Mouse (Mus musculus): ENCODE data around the gene Vwa8. TPM values are rescaled to one million over a fixed set of nuclear protein-coding genes. Genes with fewer than 3 reads are reported as not detected.

The Vwa8 gene
- polyA plus RNA-seq, 1 experiment from 2014 or later, result 15.5 TPM

- no peaks in the 10 kb centered on the region for H3K9me3 ChIP-seq (replicated peaks)
- no peaks in the 10 kb centered on the region for H3K27me3 ChIP-seq
- H3K9ac ChIP-seq, result no peak overlapping the region
- peak overlapping the region; percentile 98 for H3K4me3 ChIP-seq
- peak overlapping the region; percentile 97 for H3K27ac ChIP-seq
- peak overlapping the region; percentile 79 for H3K4me2 ChIP-seq
- H3K36me3 ChIP-seq, result no peaks in the 10 kb centered on the region
- WGBS, result 34% methylated on average over 5 of the region's 5 CpGs
- ATAC-seq (replicated peaks; ENCODE audit: insufficient number of reproducible peaks, insufficient read depth, low FRiP score, low read depth), result no peak
- H3K4me1 ChIP-seq (replicated peaks), result peaks cover 28% of the 10 kb centered on the region
These were observed 1.2 kb downstream of the Vwa8 start for GRCm38 (mm10) chr14:78849961-78850578.

GRCm38 (mm10) chr14:78850666-78851065, 1.8 kb downstream of the Vwa8 start:
- no peak overlapping the region for H3K4me3 ChIP-seq
- H3K9me3 ChIP-seq (replicated peaks), result no peaks in the 10 kb centered on the region
- ATAC-seq (replicated peaks; ENCODE audit: insufficient number of reproducible peaks, insufficient read depth, low FRiP score, low read depth), result no peak
- no peaks in the 10 kb centered on the region for H3K27me3 ChIP-seq
- peak overlapping the region; percentile 39 for H3K4me2 ChIP-seq
- 16% methylated on average over 8 of the region's 8 CpGs for WGBS
- no peak overlapping the region for H3K9ac ChIP-seq
- H3K4me1 ChIP-seq (replicated peaks), result peaks cover 28% of the 10 kb centered on the region
- H3K27ac ChIP-seq, result no peak overlapping the region
- no peaks in the 10 kb centered on the region for H3K36me3 ChIP-seq

GRCm38 (mm10) chr14:78851366-78851765, 2.5 kb downstream of the Vwa8 start:
- H3K9me3 ChIP-seq (replicated peaks), result no peaks in the 10 kb centered on the region
- no peak overlapping the region for H3K9ac ChIP-seq
- no peaks in the 10 kb centered on the region for H3K27me3 ChIP-seq
- ATAC-seq (replicated peaks; ENCODE audit: insufficient number of reproducible peaks, insufficient read depth, low FRiP score, low read depth), result no peak
- peaks cover 28% of the 10 kb centered on the region for H3K4me1 ChIP-seq (replicated peaks)
- H3K36me3 ChIP-seq, result no peaks in the 10 kb centered on the region
- H3K4me3 ChIP-seq, result no peak overlapping the region
- WGBS, result 61% methylated on average over 3 of the region's 3 CpGs
- no peak overlapping the region for H3K27ac ChIP-seq
- no peak overlapping the region for H3K4me2 ChIP-seq

GRCm38 (mm10) chr14:78852401-78853246, 3.8 kb downstream of the Vwa8 start:
- no peak overlapping the region for H3K4me3 ChIP-seq
- ATAC-seq (replicated peaks; ENCODE audit: insufficient number of reproducible peaks, insufficient read depth, low FRiP score, low read depth), result no peak
- peaks cover 28% of the 10 kb centered on the region for H3K4me1 ChIP-seq (replicated peaks)
- no peak overlapping the region for H3K27ac ChIP-seq
- H3K36me3 ChIP-seq, result no peaks in the 10 kb centered on the region
- H3K27me3 ChIP-seq, result no peaks in the 10 kb centered on the region
- no peak overlapping the region for H3K9ac ChIP-seq
- H3K9me3 ChIP-seq (replicated peaks), result no peaks in the 10 kb centered on the region
- no peak overlapping the region for H3K4me2 ChIP-seq
- 63% methylated on average over 5 of the region's 5 CpGs for WGBS

- Histone ChIP-seq H3K4me3 (no peak overlapping the region), H3K36me3 (no peaks in the 10 kb centered on the region), H3K9me3 (replicated peaks) (no peaks in the 10 kb centered on the region), H3K9ac (no peak overlapping the region), H3K27me3 (no peaks in the 10 kb centered on the region), H3K4me1 (replicated peaks) (no peaks in the 10 kb centered on the region), H3K4me2 (no peak overlapping the region), H3K27ac (no peak overlapping the region)
- ATAC-seq (replicated peaks; ENCODE audit: insufficient number of reproducible peaks, insufficient read depth, low FRiP score, low read depth), result no peak
- WGBS, result 86% methylated on average over 5 of the region's 5 CpGs
These were observed 12.3 kb downstream of the Vwa8 start for GRCm38 (mm10) chr14:78861156-78861555.

- H3K36me3 ChIP-seq, result peaks cover 23% of the 10 kb centered on the region
- H3K4me2 ChIP-seq, result no peak overlapping the region
- no peaks in the 10 kb centered on the region for H3K27me3 ChIP-seq
- no peak overlapping the region for H3K4me3 ChIP-seq
- WGBS, result 52% methylated on average over 2 of the region's 2 CpGs
- no peaks in the 10 kb centered on the region for H3K9me3 ChIP-seq (replicated peaks)
- H3K27ac ChIP-seq, result no peak overlapping the region
- no peak overlapping the region for H3K9ac ChIP-seq
- ATAC-seq (replicated peaks; ENCODE audit: insufficient number of reproducible peaks, insufficient read depth, low FRiP score, low read depth), result no peak
- no peaks in the 10 kb centered on the region for H3K4me1 ChIP-seq (replicated peaks)
These were observed 21.2 kb downstream of the Vwa8 start for GRCm38 (mm10) chr14:78870036-78870435.

- 46% methylated on average over 2 of the region's 2 CpGs for WGBS
- ATAC-seq (replicated peaks; ENCODE audit: insufficient number of reproducible peaks, insufficient read depth, low FRiP score, low read depth), result no peak
- H3K27me3 ChIP-seq, result no peaks in the 10 kb centered on the region
- H3K9me3 ChIP-seq (replicated peaks), result no peaks in the 10 kb centered on the region
- H3K4me2 ChIP-seq, result no peak overlapping the region
- no peak overlapping the region for H3K27ac ChIP-seq
- peaks cover 9% of the 10 kb centered on the region for H3K4me1 ChIP-seq (replicated peaks)
- H3K36me3 ChIP-seq, result peaks cover 9% of the 10 kb centered on the region; the same call in 1 of the 2 replicates
- H3K4me3 ChIP-seq, result no peak overlapping the region
- no peak overlapping the region for H3K9ac ChIP-seq
These were observed 28.3 kb downstream of the Vwa8 start for GRCm38 (mm10) chr14:78877176-78877575.

GRCm38 (mm10) chr14:78878402-78879045, 29.7 kb downstream of the Vwa8 start:
- no peak overlapping the region for H3K4me2 ChIP-seq
- H3K27me3 ChIP-seq, result no peaks in the 10 kb centered on the region
- no peak overlapping the region for H3K4me3 ChIP-seq
- H3K9me3 ChIP-seq (replicated peaks), result no peaks in the 10 kb centered on the region
- H3K4me1 ChIP-seq (replicated peaks), result peaks cover 16% of the 10 kb centered on the region
- no peak for ATAC-seq (replicated peaks; ENCODE audit: insufficient number of reproducible peaks, insufficient read depth, low FRiP score, low read depth)
- no peak overlapping the region for H3K9ac ChIP-seq
- 53% methylated on average over 13 of the region's 13 CpGs for WGBS
- H3K27ac ChIP-seq, result no peak overlapping the region
- no peaks in the 10 kb centered on the region for H3K36me3 ChIP-seq

GRCm38 (mm10) chr14:78880879-78881278, 32.0 kb downstream of the Vwa8 start:
- Histone ChIP-seq H3K36me3 (no peaks in the 10 kb centered on the region), H3K4me1 (replicated peaks) (peaks cover 16% of the 10 kb centered on the region), H3K9ac (no peak overlapping the region), H3K4me2 (no peak overlapping the region), H3K9me3 (replicated peaks) (no peaks in the 10 kb centered on the region), H3K4me3 (no peak overlapping the region), H3K27ac (0 out of 2 replicates have a peak overlapping the region, but pooled peaks have one; percentile 49), H3K27me3 (no peaks in the 10 kb centered on the region)
- 78% methylated on average over 4 of the region's 4 CpGs for WGBS
- no peak for ATAC-seq (replicated peaks; ENCODE audit: insufficient number of reproducible peaks, insufficient read depth, low FRiP score, low read depth)

GRCm38 (mm10) chr14:78881563-78881962, 32.7 kb downstream of the Vwa8 start:
- no peak for ATAC-seq (replicated peaks; ENCODE audit: insufficient number of reproducible peaks, insufficient read depth, low FRiP score, low read depth)
- H3K4me3 ChIP-seq, result no peak overlapping the region
- H3K27ac ChIP-seq, result 0 out of 2 replicates have a peak overlapping the region, but pooled peaks have one; percentile 49
- no peaks in the 10 kb centered on the region for H3K36me3 ChIP-seq
- H3K9ac ChIP-seq, result no peak overlapping the region
- H3K4me1 ChIP-seq (replicated peaks), result peaks cover 21% of the 10 kb centered on the region
- WGBS, result 59% methylated on average over 10 of the region's 10 CpGs
- H3K4me2 ChIP-seq, result peak overlapping the region; percentile 36
- no peaks in the 10 kb centered on the region for H3K9me3 ChIP-seq (replicated peaks)
- no peaks in the 10 kb centered on the region for H3K27me3 ChIP-seq

GRCm38 (mm10) chr14:78885915-78886534, 37.2 kb downstream of the Vwa8 start:
- 68% methylated on average over 7 of the region's 7 CpGs for WGBS
- Histone ChIP-seq H3K4me1 (replicated peaks) (peaks cover 14% of the 10 kb centered on the region), H3K9me3 (replicated peaks) (no peaks in the 10 kb centered on the region), H3K27me3 (no peaks in the 10 kb centered on the region), H3K4me3 (no peak overlapping the region), H3K4me2 (no peak overlapping the region), H3K27ac (no peak overlapping the region), H3K9ac (no peak overlapping the region), H3K36me3 (no peaks in the 10 kb centered on the region)
- ATAC-seq (replicated peaks; ENCODE audit: insufficient number of reproducible peaks, insufficient read depth, low FRiP score, low read depth), result no peak

Measured in heart, embryonic 15.5 days (tissue).